Mouse (Mus musculus): ENCODE results near the gene Mcoln2. TPM values are rescaled to one million over a fixed set of nuclear protein-coding genes. Genes with fewer than 3 reads are reported as not detected.

Gene Mcoln2
- total and polyA plus RNA-seq, 3 experiments, result 0.66 TPM; not detected in 2

DNA sequence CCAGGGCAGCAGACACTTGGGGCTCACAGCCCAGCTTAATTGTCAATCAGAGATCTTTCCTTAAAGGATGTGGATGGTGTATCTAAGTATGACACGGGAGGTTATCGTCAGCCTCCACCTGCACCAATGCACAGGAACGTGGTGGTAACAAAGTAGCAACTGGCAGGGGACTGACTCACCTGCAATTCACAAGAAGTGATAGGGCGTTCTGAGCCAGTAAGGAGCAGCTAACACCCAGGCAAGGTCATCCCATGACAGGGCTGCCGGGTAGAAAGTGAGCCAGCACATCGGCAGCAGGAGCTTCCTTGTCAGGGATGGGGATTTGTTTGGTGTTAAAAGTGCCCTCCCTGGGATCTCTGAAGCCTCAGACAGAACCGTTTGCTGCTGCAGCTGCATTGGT, 83.1 kb downstream of the Mcoln2 start:
- Histone ChIP-seq H3K9me3 (replicated peaks) (no peaks in the 10 kb centered on the region), H3K36me3 (replicated peaks) (no peaks in the 10 kb centered on the region), H3K27me3 (ENCODE audit: insufficient read depth, low read length) (no peaks in the 10 kb centered on the region), H3K4me1 (ENCODE audit: insufficient read depth, low read depth, low read length) (no peaks in the 10 kb centered on the region), H3K4me3 (ENCODE audit: low read depth, low read length) (no peak overlapping the region)
- ATAC-seq (ENCODE audit: extremely low read depth, insufficient number of reproducible peaks, low FRiP score, poor library complexity, severe bottlenecking) (no peak), DNase-seq (ENCODE audit: low spot score) (no peak)
- no peak for TF ChIP-seq CTCF (IDR thresholded peaks at IDR 0.05; ENCODE audit: low read depth, low read length)
- no peak for TF ChIP-seq POLR2AphosphoS5 (IDR thresholded peaks at IDR 0.05; ENCODE audit: insufficient replicate concordance, low read depth, low read length)
- TF ChIP-seq GATA1 (IDR thresholded peaks at IDR 0.05; ENCODE audit: borderline replicate concordance, low read length), result no peak
- no peak for TF ChIP-seq GATA2 (IDR thresholded peaks at IDR 0.05; ENCODE audit: borderline replicate concordance, low read depth, low read length)
- TF ChIP-seq TAL1 (conservative IDR thresholded peaks at IDR 0.05; ENCODE audit: low read depth, low read length), result no peak

DNA sequence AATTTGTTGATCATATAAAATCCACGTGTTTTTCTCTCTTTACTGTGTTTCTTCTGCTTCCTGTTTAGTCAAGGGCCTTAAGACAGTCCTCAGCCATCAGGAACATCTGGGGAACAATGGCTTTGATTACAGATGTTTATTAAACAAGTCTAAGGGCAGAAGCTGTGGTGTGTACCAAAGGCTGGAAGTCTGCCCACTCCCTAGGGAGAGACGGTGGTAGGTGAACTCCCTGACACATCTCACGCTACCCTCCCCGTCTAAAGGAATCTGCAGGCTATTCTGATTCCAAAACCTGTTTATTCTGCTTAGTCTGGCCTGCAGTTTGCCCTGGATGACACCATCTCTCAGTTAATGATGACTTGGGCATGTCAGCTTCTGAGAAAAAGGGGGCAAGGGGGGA, 84.1 kb downstream of the Mcoln2 start:
- no peak overlapping the region for H3K4me3 ChIP-seq (ENCODE audit: low read depth, low read length)
- no peaks in the 10 kb centered on the region for H3K27me3 ChIP-seq (ENCODE audit: insufficient read depth, low read length)
- no peaks in the 10 kb centered on the region for H3K4me1 ChIP-seq (ENCODE audit: insufficient read depth, low read depth, low read length)
- ATAC-seq (ENCODE audit: extremely low read depth, insufficient number of reproducible peaks, low FRiP score, poor library complexity, severe bottlenecking) (no peak), DNase-seq (ENCODE audit: low spot score) (no peak)
- no peaks in the 10 kb centered on the region for H3K36me3 ChIP-seq (replicated peaks)
- no peaks in the 10 kb centered on the region for H3K9me3 ChIP-seq (replicated peaks)
- TF ChIP-seq GATA2 (IDR thresholded peaks at IDR 0.05; ENCODE audit: borderline replicate concordance, low read depth, low read length) (no peak), GATA1 (IDR thresholded peaks at IDR 0.05; ENCODE audit: borderline replicate concordance, low read length) (no peak), CTCF (IDR thresholded peaks at IDR 0.05; ENCODE audit: low read depth, low read length) (no peak), TAL1 (conservative IDR thresholded peaks at IDR 0.05; ENCODE audit: low read depth, low read length) (no peak), POLR2AphosphoS5 (IDR thresholded peaks at IDR 0.05; ENCODE audit: insufficient replicate concordance, low read depth, low read length) (no peak)

DNA sequence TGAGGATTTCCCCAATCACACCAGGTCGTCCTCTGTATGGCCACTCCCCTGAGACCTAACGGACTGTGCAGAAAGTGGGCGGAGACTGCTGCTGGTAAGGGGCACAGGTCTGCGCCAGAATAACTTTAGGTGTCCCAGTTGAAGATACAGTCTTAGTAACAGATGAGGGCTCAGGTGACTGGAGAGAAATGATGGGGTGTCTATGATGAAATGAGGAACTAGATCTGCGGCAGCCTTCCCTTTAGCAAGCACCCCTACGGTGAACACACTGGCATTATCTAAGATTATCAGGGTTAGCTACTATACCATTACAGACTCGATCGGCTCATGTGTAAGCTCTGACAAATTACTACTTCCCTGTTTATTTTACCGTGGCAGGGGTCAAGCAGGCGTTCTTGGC, 84.9 kb downstream of the Mcoln2 start:
- Histone ChIP-seq H3K4me3 (ENCODE audit: low read depth, low read length) (no peak overlapping the region), H3K4me1 (ENCODE audit: insufficient read depth, low read depth, low read length) (no peaks in the 10 kb centered on the region), H3K36me3 (replicated peaks) (no peaks in the 10 kb centered on the region), H3K27me3 (ENCODE audit: insufficient read depth, low read length) (no peaks in the 10 kb centered on the region), H3K9me3 (replicated peaks) (no peaks in the 10 kb centered on the region)
- ATAC-seq (ENCODE audit: extremely low read depth, insufficient number of reproducible peaks, low FRiP score, poor library complexity, severe bottlenecking), result no peak; the same call in 1 of the 2 replicates
- no peak for DNase-seq (ENCODE audit: low spot score)
- no peak for TF ChIP-seq GATA2 (IDR thresholded peaks at IDR 0.05; ENCODE audit: borderline replicate concordance, low read depth, low read length)
- no peak for TF ChIP-seq POLR2AphosphoS5 (IDR thresholded peaks at IDR 0.05; ENCODE audit: insufficient replicate concordance, low read depth, low read length)
- no peak for TF ChIP-seq TAL1 (conservative IDR thresholded peaks at IDR 0.05; ENCODE audit: low read depth, low read length)
- no peak for TF ChIP-seq GATA1 (IDR thresholded peaks at IDR 0.05; ENCODE audit: borderline replicate concordance, low read length)
- no peak for TF ChIP-seq CTCF (IDR thresholded peaks at IDR 0.05; ENCODE audit: low read depth, low read length)

DNA sequence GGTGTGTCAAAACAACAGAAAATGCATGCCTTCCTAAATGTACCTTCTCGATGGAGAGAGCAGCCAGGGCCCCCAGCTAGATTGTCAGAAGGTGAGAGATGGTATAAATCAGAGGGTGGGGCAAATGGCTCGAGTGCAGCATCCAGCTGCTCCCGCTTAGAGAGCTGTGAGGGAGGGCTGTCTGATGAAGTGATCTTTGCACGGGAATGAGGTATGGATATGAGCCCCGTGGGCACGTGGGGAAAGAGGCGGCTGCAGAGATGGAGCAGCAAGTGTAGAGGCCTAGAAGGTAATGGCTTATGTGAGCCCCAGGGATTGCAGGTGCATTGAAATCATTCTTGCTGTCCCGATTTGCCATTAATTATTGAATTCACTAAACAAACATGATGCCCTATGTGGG, 86.6 kb downstream of the Mcoln2 start:
- H3K9me3 ChIP-seq (replicated peaks), result no peaks in the 10 kb centered on the region
- no peak for DNase-seq (ENCODE audit: low spot score)
- H3K4me1 ChIP-seq (ENCODE audit: insufficient read depth, low read depth, low read length), result no peaks in the 10 kb centered on the region
- no peak overlapping the region for H3K4me3 ChIP-seq (ENCODE audit: low read depth, low read length)
- no peak for TF ChIP-seq TAL1 (conservative IDR thresholded peaks at IDR 0.05; ENCODE audit: low read depth, low read length)
- TF ChIP-seq CTCF (IDR thresholded peaks at IDR 0.05; ENCODE audit: low read depth, low read length), result no peak
- no peak for TF ChIP-seq GATA1 (IDR thresholded peaks at IDR 0.05; ENCODE audit: borderline replicate concordance, low read length)
- TF ChIP-seq POLR2AphosphoS5 (IDR thresholded peaks at IDR 0.05; ENCODE audit: insufficient replicate concordance, low read depth, low read length), result no peak
- no peak for TF ChIP-seq GATA2 (IDR thresholded peaks at IDR 0.05; ENCODE audit: borderline replicate concordance, low read depth, low read length)
- no peaks in the 10 kb centered on the region for H3K36me3 ChIP-seq (replicated peaks)
- ATAC-seq (ENCODE audit: extremely low read depth, insufficient number of reproducible peaks, low FRiP score, poor library complexity, severe bottlenecking), result no peak
- H3K27me3 ChIP-seq (ENCODE audit: insufficient read depth, low read length), result no peaks in the 10 kb centered on the region

DNA sequence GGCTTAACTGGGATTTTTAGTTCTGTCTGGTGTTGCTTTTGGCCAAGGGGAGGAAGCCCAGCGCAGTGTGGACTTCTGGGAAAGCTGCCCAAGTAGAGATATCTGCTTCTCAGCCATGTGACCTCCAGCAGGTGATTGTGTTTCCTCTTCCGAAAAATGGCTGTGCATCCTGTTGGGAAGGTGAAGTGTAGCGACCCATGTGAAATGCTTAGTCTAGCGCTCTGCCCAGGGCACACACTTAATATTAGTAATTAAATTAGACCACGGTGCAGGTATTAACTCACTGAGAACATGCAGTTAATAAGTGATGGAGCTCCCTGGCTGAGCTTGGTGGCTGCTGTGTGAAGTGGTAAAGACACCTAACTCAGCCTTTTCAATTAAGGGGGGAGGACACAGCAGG, 88.0 kb downstream of the Mcoln2 start:
- DNase-seq (ENCODE audit: low spot score) (no peak), ATAC-seq (ENCODE audit: extremely low read depth, insufficient number of reproducible peaks, low FRiP score, poor library complexity, severe bottlenecking) (no peak)
- Histone ChIP-seq H3K36me3 (replicated peaks) (no peaks in the 10 kb centered on the region), H3K4me3 (ENCODE audit: low read depth, low read length) (no peak overlapping the region), H3K4me1 (ENCODE audit: insufficient read depth, low read depth, low read length) (no peaks in the 10 kb centered on the region), H3K9me3 (replicated peaks) (no peaks in the 10 kb centered on the region), H3K27me3 (ENCODE audit: insufficient read depth, low read length) (no peaks in the 10 kb centered on the region)
- TF ChIP-seq GATA2 (IDR thresholded peaks at IDR 0.05; ENCODE audit: borderline replicate concordance, low read depth, low read length) (no peak), POLR2AphosphoS5 (IDR thresholded peaks at IDR 0.05; ENCODE audit: insufficient replicate concordance, low read depth, low read length) (no peak), TAL1 (conservative IDR thresholded peaks at IDR 0.05; ENCODE audit: low read depth, low read length) (no peak), GATA1 (IDR thresholded peaks at IDR 0.05; ENCODE audit: borderline replicate concordance, low read length) (no peak), CTCF (IDR thresholded peaks at IDR 0.05; ENCODE audit: low read depth, low read length) (no peak)

DNA sequence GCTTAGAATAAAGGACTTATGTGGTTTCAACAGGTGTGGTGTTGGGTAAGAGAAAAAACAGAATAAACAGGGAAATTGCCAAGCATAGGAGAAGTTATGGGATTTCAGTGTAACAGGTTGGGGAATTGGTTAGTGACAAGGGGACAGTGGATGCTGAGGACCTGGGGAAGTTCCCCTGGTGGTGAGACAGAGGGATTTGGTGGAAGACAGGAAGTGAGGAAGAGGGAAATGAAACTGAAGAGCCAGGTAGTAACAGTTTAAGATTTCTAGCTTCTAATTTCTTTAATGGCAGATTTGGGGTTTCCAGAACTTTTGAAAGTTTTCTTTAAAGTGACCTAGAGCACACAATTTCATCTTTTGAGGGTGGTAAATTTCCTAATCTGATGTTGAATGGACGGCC, 95.0 kb downstream of the Mcoln2 start:
- Histone ChIP-seq H3K9me3 (replicated peaks) (no peaks in the 10 kb centered on the region), H3K4me1 (ENCODE audit: insufficient read depth, low read depth, low read length) (no peaks in the 10 kb centered on the region), H3K36me3 (replicated peaks) (no peaks in the 10 kb centered on the region), H3K27me3 (ENCODE audit: insufficient read depth, low read length) (no peaks in the 10 kb centered on the region), H3K4me3 (ENCODE audit: low read depth, low read length) (no peak overlapping the region)
- ATAC-seq (ENCODE audit: extremely low read depth, insufficient number of reproducible peaks, low FRiP score, poor library complexity, severe bottlenecking) (no peak), DNase-seq (ENCODE audit: low spot score) (no peak)
- no peak for TF ChIP-seq CTCF (IDR thresholded peaks at IDR 0.05; ENCODE audit: low read depth, low read length)
- TF ChIP-seq GATA1 (IDR thresholded peaks at IDR 0.05; ENCODE audit: borderline replicate concordance, low read length), result no peak
- TF ChIP-seq POLR2AphosphoS5 (IDR thresholded peaks at IDR 0.05; ENCODE audit: insufficient replicate concordance, low read depth, low read length), result no peak
- TF ChIP-seq GATA2 (IDR thresholded peaks at IDR 0.05; ENCODE audit: borderline replicate concordance, low read depth, low read length), result no peak
- no peak for TF ChIP-seq TAL1 (conservative IDR thresholded peaks at IDR 0.05; ENCODE audit: low read depth, low read length)

Other genes with a start within 250 kb of the Mcoln2 start
- 34.2 and 42.4 TPM in 2 replicates for gene Bcl10, start 227.0 kb upstream of the Mcoln2 start, total RNA-seq (2014; fragmentation: Nextera tagmentation)
- 51.3 and 53.9 TPM in 2 replicates for gene Bcl10, start 227.0 kb upstream of the Mcoln2 start, total RNA-seq (2017)
- 17.5 and 24.4 TPM in 2 replicates for gene Bcl10, start 227.0 kb upstream of the Mcoln2 start, polyA plus RNA-seq (2012)
- 24.8 and 26.9 TPM in 2 replicates for gene 2410004B18Rik, start 211.8 kb upstream of the Mcoln2 start, total RNA-seq (2014; fragmentation: Nextera tagmentation)
- 57.5 and 60.6 TPM in 2 replicates for gene 2410004B18Rik, start 211.8 kb upstream of the Mcoln2 start, total RNA-seq (2017)
- gene 2410004B18Rik, start 211.8 kb upstream of the Mcoln2 start, polyA plus RNA-seq (2012), result 45.9 and 57.4 TPM in 2 replicates
- 0.34 TPM in 1 of 2 replicates, not detected in the other for gene Syde2, start 162.0 kb upstream of the Mcoln2 start, total RNA-seq (2014; fragmentation: Nextera tagmentation)
- 0.12 and 0.76 TPM in 2 replicates for gene Syde2, start 162.0 kb upstream of the Mcoln2 start, total RNA-seq (2017)
- gene Syde2, start 162.0 kb upstream of the Mcoln2 start, polyA plus RNA-seq (2012), result 0.02 TPM in 1 of 2 replicates, not detected in the other
- gene Wdr63, start 41.7 kb upstream of the Mcoln2 start, total RNA-seq (2014; fragmentation: Nextera tagmentation), result not detected in 2 replicates
- 0.35 TPM in 1 of 2 replicates, not detected in the other for gene Wdr63, start 41.7 kb upstream of the Mcoln2 start, total RNA-seq (2017)
- gene Wdr63, start 41.7 kb upstream of the Mcoln2 start, polyA plus RNA-seq (2012), result not detected in 2 replicates
- not detected in 2 replicates for gene Mcoln3, start 32.4 kb upstream of the Mcoln2 start, total RNA-seq (2014; fragmentation: Nextera tagmentation)
- not detected in 2 replicates for gene Mcoln3, start 32.4 kb upstream of the Mcoln2 start, total RNA-seq (2017)
- not detected in 2 replicates for gene Mcoln3, start 32.4 kb upstream of the Mcoln2 start, polyA plus RNA-seq (2012)
- not detected in 2 replicates for gene Lpar3, start 71.1 kb downstream of the Mcoln2 start, total RNA-seq (2014; fragmentation: Nextera tagmentation)
- gene Lpar3, start 71.1 kb downstream of the Mcoln2 start, total RNA-seq (2017), result 0.11 TPM in 1 of 2 replicates, not detected in the other
- not detected in 2 replicates for gene Lpar3, start 71.1 kb downstream of the Mcoln2 start, polyA plus RNA-seq (2012)